Comparison of ENCODE assay signal across 7 mouse cellular contexts in the genomic region with DNA sequence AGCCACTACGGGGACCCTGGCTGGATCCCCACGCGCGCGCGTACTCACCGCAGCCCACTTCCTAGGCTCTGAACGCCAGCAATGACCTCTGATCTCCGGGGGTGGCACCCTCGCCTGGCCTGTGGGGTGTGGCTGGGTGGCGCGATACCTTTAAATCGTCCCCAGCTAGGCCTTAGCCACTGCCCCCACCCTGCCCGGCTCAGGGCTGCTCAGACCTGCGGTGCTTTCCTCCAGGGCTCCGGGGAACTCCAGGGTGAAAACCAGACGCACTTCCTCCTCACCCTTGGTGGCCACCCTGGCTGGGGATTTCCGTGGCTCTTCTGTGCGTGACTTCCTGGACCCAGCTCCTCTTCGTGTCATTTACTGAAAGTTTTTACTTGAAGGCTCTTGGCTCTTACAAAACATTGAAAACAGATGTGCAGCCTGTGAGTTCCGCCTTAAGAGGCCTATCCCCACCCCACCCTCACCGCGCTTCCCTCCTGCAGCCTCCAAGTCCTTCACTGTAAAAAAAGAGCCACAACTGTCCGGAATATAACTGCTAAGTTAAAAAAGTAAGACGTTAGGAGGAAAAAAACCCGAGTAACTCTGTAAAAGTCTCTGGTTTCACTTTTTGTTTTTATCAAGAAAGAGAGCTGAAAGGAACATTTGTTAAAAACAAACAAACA. TPM values are rescaled to one million over a fixed set of nuclear protein-coding genes. Genes with fewer than 3 reads are reported as not detected.
DNase-seq lines count a peak whose midpoint lies in the region; ATAC-seq lines count a peak whose summit lies in the region.

A gene (minus strand): TSS at position 412 of the 665 bp plus-strand sequence.

- peak within 1 kb of the TSS; percentile 78 for H3K9ac ChIP-seq in hindbrain, embryonic 16.5 days (ENCODE audit: low read depth, low read length)

- H3K36me3 ChIP-seq in hindbrain, embryonic 16.5 days (ENCODE audit: control insufficient read depth, insufficient read depth, low read length): no peaks in the 10 kb centered on the region
- no peaks in the 10 kb centered on the region for H3K36me3 ChIP-seq in midbrain, embryonic 10.5 days

- H3K4me3 ChIP-seq in hindbrain, embryonic 16.5 days (ENCODE audit: low read length): peak within 1 kb of the TSS; percentile 54
- H3K4me3 ChIP-seq in midbrain, embryonic 10.5 days: peak within 1 kb of the TSS; percentile 66

- H3K4me1 ChIP-seq in hindbrain, embryonic 16.5 days (ENCODE audit: control insufficient read depth, insufficient read depth, low read depth, low read length): peaks cover 6% of the 10 kb centered on the region
- peaks cover 15% of the 10 kb centered on the region for H3K4me1 ChIP-seq in midbrain, embryonic 10.5 days

- intact Hi-C loops in left cerebral cortex, postnatal 4 days (cut with DNase I): no loop called here

- peak; percentile 66 for DNase-seq in R1 (ENCODE audit: low read depth, low spot score)
- DNase-seq in cerebellum, postnatal 25 days: peak; percentile 22 to 32
- peak; percentile 47 to 57 for DNase-seq in gastrocnemius, adult 8-10 months (ENCODE audit: low spot score in 2 of 2)
- DNase-seq in left cerebral cortex, postnatal 4 days: peak; percentile 3
- DNase-seq in midbrain, embryonic 10.5 days (ENCODE audit: low spot score): peak; percentile 59
- DNase-seq in spleen, adult 18-20 months: peak; percentile 86 to 94

- H3K9me3 ChIP-seq in hindbrain, embryonic 16.5 days (ENCODE audit: control insufficient read depth, low read length): no peaks in the 10 kb centered on the region
- no peaks in the 10 kb centered on the region for H3K9me3 ChIP-seq in midbrain, embryonic 10.5 days (replicated peaks)

- ATAC-seq in hindbrain, embryonic 16.5 days: peak; percentile 84

- 10% methylated on average over 26 of the region's 26 CpGs for WGBS in hindbrain, embryonic 16.5 days
- WGBS in midbrain, embryonic 10.5 days: 7% methylated on average over 26 of the region's 26 CpGs

- H3K4me2 ChIP-seq in hindbrain, embryonic 16.5 days (ENCODE audit: low read length): peak within 1 kb of the TSS; percentile 98

- H3K27ac ChIP-seq in hindbrain, embryonic 16.5 days (ENCODE audit: low read depth, low read length): 0 out of 2 replicates have a peak within 1 kb of the TSS, but pooled peaks have one; percentile 17
- H3K27ac ChIP-seq in midbrain, embryonic 10.5 days (replicated peaks): peak within 1 kb of the TSS; percentile 88

- no peaks in the 10 kb centered on the region for H3K27me3 ChIP-seq in hindbrain, embryonic 16.5 days (replicated peaks; ENCODE audit: control insufficient read depth, insufficient read depth, low read length)
- peaks cover 5% of the 10 kb centered on the region; the same call in 1 of the 2 replicates for H3K27me3 ChIP-seq in midbrain, embryonic 10.5 days (ENCODE audit: low read depth, poor library complexity, severe bottlenecking)

RNA-seq across cellular contexts. Expression of the gene that starts here (rescaled TPM):
- total RNA-seq in gastrocnemius, adult 8-10 months (2022): 1 to 10 TPM; 5.0 to 9.6 (median 5.9) TPM
- polyA plus RNA-seq in hindbrain, embryonic 16.5 days (2015; fragmentation: Nextera tagmentation; extraction: Ambion mirVana): 1.8 and 2.9 TPM in 2 replicates
- total RNA-seq in left cerebral cortex, postnatal 4 days (2021): 1 to 10 TPM; 1.8 to 3.4 TPM
- 2.7 and 3.4 TPM in 2 replicates for polyA plus RNA-seq in midbrain, embryonic 10.5 days (2016; fragmentation: Nextera tagmentation; extraction: Ambion mirVana)

Comparison
In these comparisons a context has a peak if more than half of its experiments do, and no peak if none do; other contexts are left out.
1. Peak in every context shown above with its lines: DNase-seq, ATAC-seq, H3K4me3 ChIP-seq and H3K27ac ChIP-seq.
2. DNase-seq: peak in every context shown above with its lines; median percentile 90 in spleen, adult 18-20 months; 66 in R1; 59 in midbrain, embryonic 10.5 days; 52 in gastrocnemius, adult 8-10 months; 27 in cerebellum, postnatal 25 days; 3 in left cerebral cortex, postnatal 4 days.